Mouse (Mus musculus) stomach, embryonic 15.5 days (tissue): ENCODE results near the gene Vmn2r121. TPM values are rescaled to one million over a fixed set of nuclear protein-coding genes. Genes with fewer than 3 reads are reported as not detected.

Source experiments
- ATAC-seq: fragments of 200-750 bp; cut with Nextera tagmentation; 2 replicates; pipeline ENCODE4 v1.8.0; 2017; ENCODE audit warnings: low read depth, moderate number of reproducible peaks, moderate TSS enrichment; ENCODE audit not compliant: insufficient read depth, low FRiP score
- H3K27ac ChIP-seq: fragments of 300-500 bp; sonication (generic); 2 replicates; pipeline ENCODE4 v1.5.1; 2015; ENCODE audit warnings: mild to moderate bottlenecking, inconsistent platforms
- H3K27me3 ChIP-seq: fragments of 300-500 bp; sonication (generic); replicated peaks from 2 replicates; pipeline ENCODE4 v1.6.1; 2015; ENCODE audit warnings: inconsistent platforms
- H3K36me3 ChIP-seq: fragments of 300-500 bp; sonication (generic); 2 replicates; pipeline ENCODE4 v1.6.1; 2015; ENCODE audit warnings: inconsistent platforms
- H3K4me1 ChIP-seq: fragments of 300-500 bp; sonication (generic); 2 replicates; pipeline ENCODE4 v1.6.1; 2015; ENCODE audit warnings: inconsistent platforms
- H3K4me2 ChIP-seq: fragments of 300-500 bp; sonication (generic); 2 replicates; pipeline ENCODE4 v1.6.1; 2015; ENCODE audit warnings: mild to moderate bottlenecking, inconsistent platforms
- H3K4me3 ChIP-seq: fragments of 300-500 bp; sonication (generic); replicated peaks from 2 replicates; pipeline ENCODE4 v1.5.1; 2015; ENCODE audit warnings: inconsistent platforms
- H3K9ac ChIP-seq: fragments of 300-500 bp; sonication (generic); 2 replicates; pipeline ENCODE4 v1.6.1; 2015; ENCODE audit warnings: inconsistent platforms
- H3K9me3 ChIP-seq: fragments of 300-500 bp; sonication (generic); 2 replicates; pipeline ENCODE4 v1.6.1; 2016; ENCODE audit warnings: inconsistent platforms
- WGBS: fragments of 180-500 bp; shearing (Covaris S2); methylation state at CpG from one replicate; pipeline ENCODE4 v1.1.7; 2015; 5-methylcytosine and 5-hydroxymethylcytosine counted together
- polyA plus RNA-seq: library from polyadenylated mRNA; unstranded; fragments of >200 nt; fragmentation: Nextera tagmentation; extraction: Ambion mirVana; gene quantifications from 2 replicates; pipeline ENCODE4 v1.2.1, GENCODE M21; 2015

The Vmn2r121 gene
- polyA plus RNA-seq, result not detected in 2 replicates

GRCm38 (mm10) chrX:124135852-124136251, at the start of gene Vmn2r121:
TSS of gene Vmn2r121 (minus strand) at chrX:124135952.
- H3K27me3 ChIP-seq, result no peaks in the 10 kb centered on the region
- no peak within 1 kb of the TSS for H3K4me3 ChIP-seq
- no peaks in the 10 kb centered on the region for H3K9me3 ChIP-seq
- no peaks in the 10 kb centered on the region for H3K4me1 ChIP-seq
- no peak within 1 kb of the TSS for H3K27ac ChIP-seq
- no peak within 1 kb of the TSS for H3K4me2 ChIP-seq
- 60% methylated on average over 5 of the region's 5 CpGs for WGBS
- no peak within 1 kb of the TSS for H3K9ac ChIP-seq
- no peak for ATAC-seq
- no peaks in the 10 kb centered on the region for H3K36me3 ChIP-seq
